Mouse (Mus musculus): Measurements from ENCODE around the gene Sorcs2.

Gene Sorcs2

GRCm38 (mm10) chr5:36361749-36362148 lies 36.2 kb downstream of the Sorcs2 start:
- in situ Hi-C loops (cut with MboI, MseI) = loop anchor here in 1 of 2 experiments (10.0 kb wide), 1 partner anchor 557 kb away; no protein-coding TSS in a partner anchor

GRCm38 (mm10) chr5:36360343-36360742 lies 37.6 kb downstream of the Sorcs2 start:
- in situ Hi-C loops (cut with MboI, MseI) = loop anchor here in 1 of 2 experiments (10.0 kb wide), 1 partner anchor 556 kb away; no protein-coding TSS in a partner anchor

GRCm38 (mm10) chr5:36359535-36360243 lies 38.2 kb downstream of the Sorcs2 start:
- in situ Hi-C loops (cut with MboI, MseI) = loop anchor here in 1 of 2 experiments (10.0 kb wide), 1 partner anchor 555 kb away; no protein-coding TSS in a partner anchor

- in situ Hi-C loops (cut with MboI, MseI) = no loop called here
These were observed 39.8 kb downstream of the Sorcs2 start for GRCm38 (mm10) chr5:36358161-36358560.

- in situ Hi-C loops (cut with MboI, MseI) = no loop called here
These were observed 41.3 kb downstream of the Sorcs2 start for GRCm38 (mm10) chr5:36356659-36357058.

GRCm38 (mm10) chr5:36355683-36356082 lies 42.3 kb downstream of the Sorcs2 start:
- in situ Hi-C loops (cut with MboI, MseI) = no loop called here

- in situ Hi-C loops (cut with MboI, MseI) = no loop called here
These were observed 44.3 kb downstream of the Sorcs2 start for GRCm38 (mm10) chr5:36353679-36354078.

- in situ Hi-C loops (cut with MboI, MseI) = no loop called here
These were observed 44.7 kb downstream of the Sorcs2 start for GRCm38 (mm10) chr5:36353194-36353593.

- in situ Hi-C loops (cut with MboI, MseI) = no loop called here
These were observed 51.2 kb downstream of the Sorcs2 start for GRCm38 (mm10) chr5:36346698-36347097.

- in situ Hi-C loops (cut with MboI, MseI) = no loop called here
These were observed 58.7 kb downstream of the Sorcs2 start for GRCm38 (mm10) chr5:36339283-36339682.

- in situ Hi-C loops (cut with MboI, MseI) = no loop called here
These were observed 61.7 kb downstream of the Sorcs2 start for GRCm38 (mm10) chr5:36336252-36336651.

GRCm38 (mm10) chr5:36335661-36336060 lies 62.3 kb downstream of the Sorcs2 start:
- in situ Hi-C loops (cut with MboI, MseI) = no loop called here

- in situ Hi-C loops (cut with MboI, MseI) = no loop called here
These were observed 63.7 kb downstream of the Sorcs2 start for GRCm38 (mm10) chr5:36334227-36334626.

GRCm38 (mm10) chr5:36330472-36331155 lies 67.3 kb downstream of the Sorcs2 start:
- in situ Hi-C loops (cut with MboI, MseI) = no loop called here

- in situ Hi-C loops (cut with MboI, MseI) = no loop called here
These were observed 71.6 kb downstream of the Sorcs2 start for GRCm38 (mm10) chr5:36326057-36327010.

GRCm38 (mm10) chr5:36324140-36324572 lies 73.8 kb downstream of the Sorcs2 start:
- in situ Hi-C loops (cut with MboI, MseI) = loop anchor here (5.0 kb wide), 2 partner anchors 73 to 78 kb away; partner anchors contain the start of gene Sorcs2 (in 1 of the 2)

GRCm38 (mm10) chr5:36323526-36323925 lies 74.4 kb downstream of the Sorcs2 start:
- in situ Hi-C loops (cut with MboI, MseI) = loop anchor here (5.0 kb wide), 2 partner anchors 74 to 79 kb away; partner anchors contain the start of gene Sorcs2 (in 1 of the 2)

GRCm38 (mm10) chr5:36321581-36321980 lies 76.4 kb downstream of the Sorcs2 start:
- in situ Hi-C loops (cut with MboI, MseI) = loop anchor here (5.0 kb wide), 2 partner anchors 76 to 81 kb away; partner anchors contain the start of gene Sorcs2 (in 1 of the 2)

- in situ Hi-C loops (cut with MboI, MseI) = loop anchor here (5.0 kb wide), 2 partner anchors 77 to 82 kb away; partner anchors contain the start of gene Sorcs2 (in 1 of the 2)
These were observed 77.3 kb downstream of the Sorcs2 start for GRCm38 (mm10) chr5:36320667-36321066.

- in situ Hi-C loops (cut with MboI, MseI) = no loop called here
These were observed 80.1 kb downstream of the Sorcs2 start for GRCm38 (mm10) chr5:36317641-36318368.
